Mouse (Mus musculus): ENCODE data around the gene Tex22. TPM values are rescaled to one million over a fixed set of nuclear protein-coding genes. Genes with fewer than 3 reads are reported as not detected.

The Tex22 gene
- polyA plus RNA-seq, 1 experiment from 2014 or later: not detected

GRCm38 (mm10) chr12:113032296-113033250 lies 41.7 kb upstream of the Tex22 start:
- no peaks in the 10 kb centered on the region for H3K27me3 ChIP-seq (ENCODE audit: control insufficient read depth, insufficient read depth, low read length)
- H3K4me3 ChIP-seq (ENCODE audit: low read depth, low read length): no peak overlapping the region
- no peaks in the 10 kb centered on the region for H3K9me3 ChIP-seq (ENCODE audit: control insufficient read depth, low read length)
- no peak overlapping the region for H3K4me2 ChIP-seq (ENCODE audit: low read depth)
- H3K27ac ChIP-seq (ENCODE audit: low read depth, low read length): 0 out of 2 replicates have a peak overlapping the region, but pooled peaks have one; percentile 49
- DNase-seq (ENCODE audit: low spot score): no peak
- peaks cover 13% of the 10 kb centered on the region for H3K4me1 ChIP-seq (ENCODE audit: control insufficient read depth, insufficient read depth, low read length)
- WGBS: 76% methylated on average over 11 of the region's 11 CpGs
- peak overlapping the region; percentile 10; the same call in 1 of the 2 replicates for H3K9ac ChIP-seq (ENCODE audit: low read length)
- no peaks in the 10 kb centered on the region for H3K36me3 ChIP-seq (ENCODE audit: control insufficient read depth, insufficient read depth, low read length)
- ATAC-seq (ENCODE audit: insufficient read depth, low FRiP score, low TSS enrichment): peak; percentile 39; the same call in 1 of the 2 replicates

DNA sequence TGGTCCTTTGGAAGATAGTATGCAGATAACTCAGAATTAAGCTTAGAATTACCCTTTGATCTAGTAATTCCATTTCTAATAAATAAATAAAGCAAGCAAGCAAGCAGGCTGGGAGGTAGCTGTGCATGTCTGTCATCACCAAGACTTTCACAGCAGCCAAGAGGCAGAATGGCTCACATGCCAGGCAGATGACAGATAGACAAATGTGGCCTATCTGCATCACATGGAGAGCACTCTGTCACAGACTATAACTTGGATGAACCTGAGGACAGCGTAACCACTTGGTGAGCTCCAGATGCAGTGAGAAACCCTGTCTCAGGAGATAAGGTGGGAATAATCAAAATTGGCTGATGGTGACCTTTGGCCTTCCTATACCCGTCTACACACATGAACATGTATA lies 39.2 kb upstream of the Tex22 start:
- 89% methylated on average over 2 of the region's 2 CpGs for WGBS
- ATAC-seq (ENCODE audit: insufficient read depth, low FRiP score, low TSS enrichment): no peak

GRCm38 (mm10) chr12:113036996-113037395 lies 37.3 kb upstream of the Tex22 start:
- DNase-seq (ENCODE audit: low spot score) (no peak), ATAC-seq (ENCODE audit: insufficient read depth, low FRiP score, low TSS enrichment) (no peak)
- H3K27me3 ChIP-seq (ENCODE audit: control insufficient read depth, insufficient read depth, low read length): no peaks in the 10 kb centered on the region
- H3K9me3 ChIP-seq (ENCODE audit: control insufficient read depth, low read length): no peaks in the 10 kb centered on the region
- H3K27ac ChIP-seq (ENCODE audit: low read depth, low read length): no peak overlapping the region
- no peak overlapping the region for H3K9ac ChIP-seq (ENCODE audit: low read length)
- no peak overlapping the region for H3K4me3 ChIP-seq (ENCODE audit: low read depth, low read length)
- peaks cover 4% of the 10 kb centered on the region for H3K4me1 ChIP-seq (ENCODE audit: control insufficient read depth, insufficient read depth, low read length)
- WGBS: 92% methylated on average over 4 of the region's 4 CpGs
- no peak overlapping the region for H3K4me2 ChIP-seq (ENCODE audit: low read depth)
- no peaks in the 10 kb centered on the region for H3K36me3 ChIP-seq (ENCODE audit: control insufficient read depth, insufficient read depth, low read length)

More for the DNA sequence above, 39.2 kb upstream of the Tex22 start:
- Histone ChIP-seq H3K4me1 (ENCODE audit: control insufficient read depth, insufficient read depth, low read length) (peaks cover 4% of the 10 kb centered on the region), H3K9me3 (ENCODE audit: control insufficient read depth, low read length) (no peaks in the 10 kb centered on the region), H3K9ac (ENCODE audit: low read length) (no peak overlapping the region), H3K27ac (ENCODE audit: low read depth, low read length) (no peak overlapping the region), H3K36me3 (ENCODE audit: control insufficient read depth, insufficient read depth, low read length) (no peaks in the 10 kb centered on the region), H3K4me3 (ENCODE audit: low read depth, low read length) (no peak overlapping the region), H3K4me2 (ENCODE audit: low read depth) (no peak overlapping the region), H3K27me3 (ENCODE audit: control insufficient read depth, insufficient read depth, low read length) (no peaks in the 10 kb centered on the region)
- no peak for DNase-seq (ENCODE audit: low spot score)

DNA sequence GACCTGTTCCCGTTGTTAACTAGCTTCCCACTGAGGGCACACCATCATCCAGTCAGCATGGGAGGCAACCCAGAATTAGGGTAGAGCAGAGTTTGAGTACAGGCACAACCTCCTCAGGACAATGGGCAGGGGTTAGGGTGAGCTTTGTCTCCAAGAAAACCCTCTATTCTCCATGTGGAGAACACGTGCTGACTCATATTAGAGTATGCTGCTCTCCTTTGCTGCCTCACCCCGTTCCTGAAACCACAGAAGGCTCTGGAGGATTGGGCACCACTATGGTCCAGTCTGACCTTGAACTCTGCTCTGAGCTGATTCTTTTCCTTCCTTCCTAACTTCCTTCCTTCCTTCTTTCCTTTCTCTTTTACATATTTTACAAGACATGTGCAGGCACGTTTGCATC lies 35.9 kb upstream of the Tex22 start:
- H3K4me1 ChIP-seq (ENCODE audit: control insufficient read depth, insufficient read depth, low read length): no peaks in the 10 kb centered on the region; the same call in 1 of the 2 replicates
- H3K4me3 ChIP-seq (ENCODE audit: low read depth, low read length): no peak overlapping the region
- H3K4me2 ChIP-seq (ENCODE audit: low read depth): no peak overlapping the region
- H3K9ac ChIP-seq (ENCODE audit: low read length): no peak overlapping the region
- no peak overlapping the region for H3K27ac ChIP-seq (ENCODE audit: low read depth, low read length)
- H3K27me3 ChIP-seq (ENCODE audit: control insufficient read depth, insufficient read depth, low read length): no peaks in the 10 kb centered on the region
- H3K36me3 ChIP-seq (ENCODE audit: control insufficient read depth, insufficient read depth, low read length): no peaks in the 10 kb centered on the region
- ATAC-seq (ENCODE audit: insufficient read depth, low FRiP score, low TSS enrichment) (no peak), DNase-seq (ENCODE audit: low spot score) (no peak)
- no peaks in the 10 kb centered on the region for H3K9me3 ChIP-seq (ENCODE audit: control insufficient read depth, low read length)
- WGBS: 88% methylated on average over 4 of the region's 4 CpGs

- Histone ChIP-seq H3K9ac (ENCODE audit: low read length) (no peak overlapping the region), H3K36me3 (ENCODE audit: control insufficient read depth, insufficient read depth, low read length) (no peaks in the 10 kb centered on the region), H3K27ac (ENCODE audit: low read depth, low read length) (no peak overlapping the region), H3K4me2 (ENCODE audit: low read depth) (no peak overlapping the region), H3K9me3 (ENCODE audit: control insufficient read depth, low read length) (no peaks in the 10 kb centered on the region), H3K4me1 (ENCODE audit: control insufficient read depth, insufficient read depth, low read length) (no peaks in the 10 kb centered on the region; the same call in 1 of the 2 replicates), H3K27me3 (ENCODE audit: control insufficient read depth, insufficient read depth, low read length) (no peaks in the 10 kb centered on the region), H3K4me3 (ENCODE audit: low read depth, low read length) (no peak overlapping the region)
- ATAC-seq (ENCODE audit: insufficient read depth, low FRiP score, low TSS enrichment) (peak; percentile 35), DNase-seq (ENCODE audit: low spot score) (no peak)
- 75% methylated on average over 14 of the region's 15 CpGs for WGBS
Measured at GRCm38 (mm10) chr12:113041481-113042439, 32.5 kb upstream of the Tex22 start.

- H3K27ac ChIP-seq (ENCODE audit: low read depth, low read length): no peak overlapping the region
- H3K4me3 ChIP-seq (ENCODE audit: low read depth, low read length): no peak overlapping the region
Measured at GRCm38 (mm10) chr12:113042543-113042942, 31.8 kb upstream of the Tex22 start.

GRCm38 (mm10) chr12:113044916-113045677 lies 29.2 kb upstream of the Tex22 start:
- Histone ChIP-seq H3K27me3 (ENCODE audit: control insufficient read depth, insufficient read depth, low read length) (no peaks in the 10 kb centered on the region), H3K4me3 (ENCODE audit: low read depth, low read length) (no peak overlapping the region), H3K36me3 (ENCODE audit: control insufficient read depth, insufficient read depth, low read length) (no peaks in the 10 kb centered on the region), H3K9me3 (ENCODE audit: control insufficient read depth, low read length) (no peaks in the 10 kb centered on the region), H3K27ac (ENCODE audit: low read depth, low read length) (no peak overlapping the region), H3K9ac (ENCODE audit: low read length) (no peak overlapping the region), H3K4me1 (ENCODE audit: control insufficient read depth, insufficient read depth, low read length) (no peaks in the 10 kb centered on the region; the same call in 1 of the 2 replicates), H3K4me2 (ENCODE audit: low read depth) (no peak overlapping the region)
- ATAC-seq (ENCODE audit: insufficient read depth, low FRiP score, low TSS enrichment) (no peak), DNase-seq (ENCODE audit: low spot score) (no peak)
- 83% methylated on average over 3 of the region's 3 CpGs for WGBS

More at GRCm38 (mm10) chr12:113042543-113042942, 31.8 kb upstream of the Tex22 start:
- H3K4me1 ChIP-seq (ENCODE audit: control insufficient read depth, insufficient read depth, low read length): no peaks in the 10 kb centered on the region; the same call in 1 of the 2 replicates
- no peaks in the 10 kb centered on the region for H3K27me3 ChIP-seq (ENCODE audit: control insufficient read depth, insufficient read depth, low read length)
- H3K9ac ChIP-seq (ENCODE audit: low read length): no peak overlapping the region
- ATAC-seq (ENCODE audit: insufficient read depth, low FRiP score, low TSS enrichment) (no peak), DNase-seq (ENCODE audit: low spot score) (no peak)
- no peaks in the 10 kb centered on the region for H3K36me3 ChIP-seq (ENCODE audit: control insufficient read depth, insufficient read depth, low read length)
- no peaks in the 10 kb centered on the region for H3K9me3 ChIP-seq (ENCODE audit: control insufficient read depth, low read length)
- 94% methylated on average over 2 of the region's 2 CpGs for WGBS
- no peak overlapping the region for H3K4me2 ChIP-seq (ENCODE audit: low read depth)

GRCm38 (mm10) chr12:113046861-113047260 lies 27.4 kb upstream of the Tex22 start:
- no peak overlapping the region for H3K4me2 ChIP-seq (ENCODE audit: low read depth)
- H3K4me3 ChIP-seq (ENCODE audit: low read depth, low read length): no peak overlapping the region
- H3K27me3 ChIP-seq (ENCODE audit: control insufficient read depth, insufficient read depth, low read length): no peaks in the 10 kb centered on the region
- H3K4me1 ChIP-seq (ENCODE audit: control insufficient read depth, insufficient read depth, low read length): no peaks in the 10 kb centered on the region
- H3K27ac ChIP-seq (ENCODE audit: low read depth, low read length): no peak overlapping the region
- WGBS: 95% methylated on average over 15 of the region's 15 CpGs
- H3K9me3 ChIP-seq (ENCODE audit: control insufficient read depth, low read length): no peaks in the 10 kb centered on the region
- H3K36me3 ChIP-seq (ENCODE audit: control insufficient read depth, insufficient read depth, low read length): peaks cover 3% of the 10 kb centered on the region
- no peak for DNase-seq (ENCODE audit: low spot score)
- no peak overlapping the region for H3K9ac ChIP-seq (ENCODE audit: low read length)
- no peak for ATAC-seq (ENCODE audit: insufficient read depth, low FRiP score, low TSS enrichment)
